Mouse (Mus musculus) midbrain, embryonic 12.5 days (tissue): Measurements from ENCODE around the gene Xkr7. TPM values are rescaled to one million over a fixed set of nuclear protein-coding genes. Genes with fewer than 3 reads are reported as not detected.

Experiments
- ATAC-seq: fragments of 200-750 bp; cut with Nextera tagmentation; 2 replicates; pipeline ENCODE4 v1.8.0; 2017; ENCODE audit warnings: low read depth, moderate TSS enrichment, moderate library complexity; ENCODE audit not compliant: low FRiP score
- H3K27ac ChIP-seq: fragments of 300-500 bp; sonication (generic); replicated peaks from 2 replicates; pipeline ENCODE4 v1.5.1; 2016; ENCODE audit warnings: mild to moderate bottlenecking
- H3K27me3 ChIP-seq: fragments of 300-500 bp; sonication (generic); 2 replicates; pipeline ENCODE4 v1.6.1; 2016; ENCODE audit warnings: mild to moderate bottlenecking
- H3K36me3 ChIP-seq: fragments of 300-500 bp; sonication (generic); 2 replicates; pipeline ENCODE4 v1.6.1; 2016
- H3K4me1 ChIP-seq: fragments of 300-500 bp; sonication (generic); 2 replicates; pipeline ENCODE4 v1.6.1; 2016
- H3K4me2 ChIP-seq: fragments of 300-500 bp; sonication (generic); replicated peaks from 2 replicates; pipeline ENCODE4 v1.6.1; 2016; ENCODE audit warnings: mild to moderate bottlenecking, moderate library complexity
- H3K4me3 ChIP-seq: fragments of 300-500 bp; sonication (generic); 2 replicates; pipeline ENCODE4 v1.5.1; 2016; ENCODE audit warnings: mild to moderate bottlenecking
- H3K9ac ChIP-seq: fragments of 300-500 bp; sonication (generic); replicated peaks from 2 replicates; pipeline ENCODE4 v1.6.1; 2016; ENCODE audit warnings: mild to moderate bottlenecking, moderate library complexity
- H3K9me3 ChIP-seq: fragments of 300-500 bp; sonication (generic); 2 replicates; pipeline ENCODE4 v1.6.1; 2016; ENCODE audit warnings: mild to moderate bottlenecking
- WGBS: fragments of 180-500 bp; shearing (Covaris S2); methylation state at CpG from one replicate; pipeline ENCODE4 v1.1.7; 2016; 5-methylcytosine and 5-hydroxymethylcytosine counted together
- polyA plus RNA-seq: library from polyadenylated mRNA; unstranded; fragments of >200 nt; fragmentation: Nextera tagmentation; extraction: Ambion mirVana; gene quantifications from 2 replicates; pipeline ENCODE4 v1.2.1, GENCODE M21; 2016

Xkr7 gene
- polyA plus RNA-seq, 1 experiment from 2014 or later = 0.97 TPM

- H3K27me3 ChIP-seq = peaks cover 12% of the 10 kb centered on the region; the same call in 1 of the 2 replicates
- H3K36me3 ChIP-seq = no peaks in the 10 kb centered on the region
- 91% methylated on average over 7 of the region's 7 CpGs for WGBS
- H3K9me3 ChIP-seq = no peaks in the 10 kb centered on the region
- peaks cover 6% of the 10 kb centered on the region; the same call in 1 of the 2 replicates for H3K4me1 ChIP-seq
- H3K27ac ChIP-seq = no peak overlapping the region
- H3K4me3 ChIP-seq = no peak overlapping the region
- no peak overlapping the region for H3K4me2 ChIP-seq
- H3K9ac ChIP-seq = no peak overlapping the region
- no peak for ATAC-seq
Observed at GRCm38 (mm10) chr2:153060216-153060615, 28.6 kb downstream of the Xkr7 start.

GRCm38 (mm10) chr2:153063394-153063793 lies 31.7 kb downstream of the Xkr7 start:
- Histone ChIP-seq H3K36me3 (no peaks in the 10 kb centered on the region), H3K4me2 (no peak overlapping the region), H3K9me3 (no peaks in the 10 kb centered on the region), H3K27me3 (peaks cover 24% of the 10 kb centered on the region), H3K27ac (peak overlapping the region; percentile 27; the same call in 1 of the 2 replicates), H3K4me3 (no peak overlapping the region), H3K4me1 (peaks cover 6% of the 10 kb centered on the region; the same call in 1 of the 2 replicates), H3K9ac (0 out of 2 replicates have a peak overlapping the region, but pooled peaks have one; percentile 6)
- WGBS = 45% methylated on average over 3 of the region's 3 CpGs
- ATAC-seq = no peak

GRCm38 (mm10) chr2:153064190-153064970 lies 32.7 kb downstream of the Xkr7 start:
- Histone ChIP-seq H3K4me3 (no peak overlapping the region), H3K9ac (no peak overlapping the region), H3K27me3 (peaks cover 30% of the 10 kb centered on the region), H3K9me3 (no peaks in the 10 kb centered on the region), H3K4me1 (peaks cover 6% of the 10 kb centered on the region; the same call in 1 of the 2 replicates), H3K4me2 (no peak overlapping the region), H3K27ac (no peak overlapping the region), H3K36me3 (no peaks in the 10 kb centered on the region)
- no peak for ATAC-seq
- 79% methylated on average over 9 of the region's 9 CpGs for WGBS

GRCm38 (mm10) chr2:153065747-153066508 lies 34.3 kb downstream of the Xkr7 start, which contains the start of gene Ccm2l:
TSS of gene Ccm2l (plus strand) at chr2:153065955.
- Histone ChIP-seq H3K4me2 (no peak within 1 kb of the TSS), H3K4me3 (no peak within 1 kb of the TSS), H3K27ac (no peak within 1 kb of the TSS), H3K27me3 (peaks cover 44% of the 10 kb centered on the region), H3K36me3 (no peaks in the 10 kb centered on the region), H3K4me1 (peaks cover 6% of the 10 kb centered on the region; the same call in 1 of the 2 replicates), H3K9me3 (no peaks in the 10 kb centered on the region), H3K9ac (no peak within 1 kb of the TSS)
- 51% methylated on average over 12 of the region's 12 CpGs for WGBS
- no peak for ATAC-seq

GRCm38 (mm10) chr2:153066991-153067390 lies 35.3 kb downstream of the Xkr7 start:
- no peaks in the 10 kb centered on the region for H3K9me3 ChIP-seq
- no peak overlapping the region for H3K27ac ChIP-seq
- no peak overlapping the region for H3K9ac ChIP-seq
- H3K4me2 ChIP-seq = no peak overlapping the region
- no peaks in the 10 kb centered on the region for H3K36me3 ChIP-seq
- no peak overlapping the region for H3K4me3 ChIP-seq
- no peak for ATAC-seq
- peaks cover 45% of the 10 kb centered on the region for H3K27me3 ChIP-seq
- H3K4me1 ChIP-seq = peaks cover 13% of the 10 kb centered on the region
- WGBS = 60% methylated on average over 6 of the region's 6 CpGs

GRCm38 (mm10) chr2:153070762-153071490 lies 39.3 kb downstream of the Xkr7 start:
- WGBS = 8% methylated on average over 23 of the region's 23 CpGs
- Histone ChIP-seq H3K27ac (no peak overlapping the region), H3K27me3 (peaks cover 67% of the 10 kb centered on the region), H3K9ac (no peak overlapping the region), H3K4me3 (no peak overlapping the region), H3K9me3 (no peaks in the 10 kb centered on the region), H3K4me1 (peaks cover 9% of the 10 kb centered on the region), H3K4me2 (0 out of 2 replicates have a peak overlapping the region, but pooled peaks have one; percentile 58), H3K36me3 (no peaks in the 10 kb centered on the region)
- ATAC-seq = no peak

GRCm38 (mm10) chr2:153071491-153072184 lies 40.0 kb downstream of the Xkr7 start:
- peak overlapping the region; percentile 45 for H3K9ac ChIP-seq
- WGBS = 7% methylated on average over 62 of the region's 67 CpGs
- peaks cover 65% of the 10 kb centered on the region for H3K27me3 ChIP-seq

GRCm38 (mm10) chr2:153074651-153075050 lies 43.0 kb downstream of the Xkr7 start:
- 91% methylated on average over 10 of the region's 10 CpGs for WGBS

More at GRCm38 (mm10) chr2:153071491-153072184, 40.0 kb downstream of the Xkr7 start:
- H3K4me2 ChIP-seq = peak overlapping the region; percentile 58
- H3K27ac ChIP-seq = no peak overlapping the region
- H3K4me3 ChIP-seq = peak overlapping the region; percentile 37
- H3K9me3 ChIP-seq = no peaks in the 10 kb centered on the region
- ATAC-seq = peak; percentile 49
- H3K4me1 ChIP-seq = peaks cover 9% of the 10 kb centered on the region
- H3K36me3 ChIP-seq = no peaks in the 10 kb centered on the region

GRCm38 (mm10) chr2:153075961-153076360 lies 44.3 kb downstream of the Xkr7 start:
- no peak overlapping the region for H3K4me3 ChIP-seq
- H3K27me3 ChIP-seq = peaks cover 40% of the 10 kb centered on the region
- no peak for ATAC-seq
- H3K9me3 ChIP-seq = no peaks in the 10 kb centered on the region
- H3K36me3 ChIP-seq = no peaks in the 10 kb centered on the region
- no peak overlapping the region for H3K4me2 ChIP-seq
- peaks cover 9% of the 10 kb centered on the region for H3K4me1 ChIP-seq
- WGBS = 42% methylated on average over 2 of the region's 2 CpGs
- 0 out of 2 replicates have a peak overlapping the region, but pooled peaks have one; percentile 35 for H3K27ac ChIP-seq
- H3K9ac ChIP-seq = no peak overlapping the region

More at GRCm38 (mm10) chr2:153074651-153075050, 43.0 kb downstream of the Xkr7 start:
- H3K4me1 ChIP-seq = peaks cover 9% of the 10 kb centered on the region
- no peak for ATAC-seq
- no peaks in the 10 kb centered on the region for H3K36me3 ChIP-seq
- H3K4me3 ChIP-seq = no peak overlapping the region
- no peaks in the 10 kb centered on the region for H3K9me3 ChIP-seq
- H3K27ac ChIP-seq = no peak overlapping the region
- H3K9ac ChIP-seq = no peak overlapping the region
- no peak overlapping the region for H3K4me2 ChIP-seq
- peaks cover 53% of the 10 kb centered on the region for H3K27me3 ChIP-seq

GRCm38 (mm10) chr2:153080841-153081523 lies 49.3 kb downstream of the Xkr7 start:
- Histone ChIP-seq H3K27ac (no peak overlapping the region), H3K27me3 (0 out of 2 replicates have a peak, but pooled peaks cover 3% of the 10 kb centered on the region), H3K36me3 (no peaks in the 10 kb centered on the region), H3K4me1 (no peaks in the 10 kb centered on the region), H3K9me3 (no peaks in the 10 kb centered on the region), H3K4me2 (no peak overlapping the region), H3K4me3 (no peak overlapping the region), H3K9ac (no peak overlapping the region)
- no peak for ATAC-seq
- WGBS = 36% methylated on average over 32 of the region's 32 CpGs
